Mouse (Mus musculus) adrenal gland, adult 18-20 months (tissue): ENCODE data around the gene Aunip. TPM values are rescaled to one million over a fixed set of nuclear protein-coding genes. Genes with fewer than 3 reads are reported as not detected.
A peak's percentile ranks its signal among the peaks of the same experiment; 100 is the strongest.

Source experiments
- DNase-seq, 2 experiments: peaks; one replicate each; pipeline ENCODE4 v3.0.0; 2021 to 2022; ENCODE audit warnings: low spot score in 2 of 2
- long read RNA-seq, 2 experiments: library from polyadenylated mRNA; stranded (forward); transcript quantifications; one replicate each; pipeline ENCODE4 v2.0.0; 2021
- total RNA-seq, 2 experiments: library from RNA; stranded (reverse); gene quantifications; 1 replicate in 1 of 2; 2 replicates in 1 of 2; pipeline ENCODE4 v1.2.3; 2021

The Aunip gene
- total RNA-seq: under 1 TPM; 0.48 to 0.56 TPM
- long read RNA-seq, experiment 1: 0 reads
- long read RNA-seq, experiment 2, partial matches to known transcripts: 0 of 3 reads
- long read RNA-seq, experiment 2, other reads (novel, unspliced or antisense): 1 of 3 reads

GRCm38 (mm10) chr4:134510845-134511411 is at the start of gene Aunip:
Aunip (plus strand) TSS chr4:134510999.
- DNase-seq: peak; percentile 87 to 91

GRCm38 (mm10) chr4:134461252-134461651 is 49.5 kb upstream of the Aunip start:
- DNase-seq: no peak

- no peak for DNase-seq
Observed at GRCm38 (mm10) chr4:134465789-134466188, 45.0 kb upstream of the Aunip start.

- DNase-seq: no peak
Observed at GRCm38 (mm10) chr4:134466381-134467262, 44.2 kb upstream of the Aunip start.

GRCm38 (mm10) chr4:134467435-134468214 is 43.2 kb upstream of the Aunip start:
- DNase-seq: no peak

GRCm38 (mm10) chr4:134468215-134468575 is 42.6 kb upstream of the Aunip start, which contains the start of gene Stmn1:
Stmn1 (plus strand) TSS chr4:134468320.
- DNase-seq: peak; percentile 85 to 88

GRCm38 (mm10) chr4:134468578-134469266 is 42.1 kb upstream of the Aunip start:
- DNase-seq: peak; percentile 93

GRCm38 (mm10) chr4:134469341-134469796 is 41.4 kb upstream of the Aunip start:
- no peak for DNase-seq

- DNase-seq: no peak
Observed at GRCm38 (mm10) chr4:134469985-134470384, 40.8 kb upstream of the Aunip start.

- no peak for DNase-seq
Observed at GRCm38 (mm10) chr4:134471469-134471868, 39.3 kb upstream of the Aunip start.

- no peak for DNase-seq
Observed at GRCm38 (mm10) chr4:134473764-134474163, 37.0 kb upstream of the Aunip start.

GRCm38 (mm10) chr4:134474240-134474639 is 36.6 kb upstream of the Aunip start:
- DNase-seq: no peak

- no peak for DNase-seq
Observed at GRCm38 (mm10) chr4:134476899-134477298, 33.9 kb upstream of the Aunip start.

GRCm38 (mm10) chr4:134478031-134478430 is 32.8 kb upstream of the Aunip start:
- DNase-seq: peak; percentile 95 to 97

GRCm38 (mm10) chr4:134479839-134480238 is 31.0 kb upstream of the Aunip start:
- no peak for DNase-seq

- DNase-seq: peak; percentile 72 to 78
Observed at GRCm38 (mm10) chr4:134480864-134481263, 29.9 kb upstream of the Aunip start.

- DNase-seq: no peak
Observed at GRCm38 (mm10) chr4:134481270-134481669, 29.5 kb upstream of the Aunip start.

GRCm38 (mm10) chr4:134482442-134482841 is 28.4 kb upstream of the Aunip start:
- no peak for DNase-seq

GRCm38 (mm10) chr4:134483078-134483688 is 27.6 kb upstream of the Aunip start:
- DNase-seq: no peak

- no peak for DNase-seq
Observed at GRCm38 (mm10) chr4:134483696-134484095, 27.1 kb upstream of the Aunip start.
